Mouse (Mus musculus): ENCODE measurements at regions not wholly inside any gene's neighbourhood (a gene's known extent, or its start where the extent isn't known, plus 50 kb on each side); places are given as distances from the start of the nearest gene placed in this dataset.

DNA sequence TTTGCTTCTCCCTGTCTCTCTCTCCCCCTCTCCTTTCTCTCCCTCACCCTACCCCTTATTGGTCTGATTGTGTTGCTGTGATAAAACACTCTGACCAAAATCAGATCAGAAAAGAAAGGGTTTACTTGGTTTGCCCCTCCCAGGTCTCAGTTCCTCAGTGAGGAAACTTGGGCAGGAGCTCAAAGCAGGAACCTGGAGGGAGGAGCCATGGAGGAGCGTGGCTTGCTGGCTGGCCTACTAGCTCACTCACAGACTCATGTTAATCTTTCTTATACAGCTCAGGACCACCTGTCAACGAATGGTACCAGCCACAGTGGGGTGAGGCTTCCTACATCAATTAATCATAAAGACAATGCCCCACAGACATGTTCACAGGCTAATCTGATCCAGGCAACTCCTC lies 339.4 kb downstream of the Fam49a start:
- no peak for TF ChIP-seq GATA1 (IDR thresholded peaks at IDR 0.05; ENCODE audit: low read length)

DNA sequence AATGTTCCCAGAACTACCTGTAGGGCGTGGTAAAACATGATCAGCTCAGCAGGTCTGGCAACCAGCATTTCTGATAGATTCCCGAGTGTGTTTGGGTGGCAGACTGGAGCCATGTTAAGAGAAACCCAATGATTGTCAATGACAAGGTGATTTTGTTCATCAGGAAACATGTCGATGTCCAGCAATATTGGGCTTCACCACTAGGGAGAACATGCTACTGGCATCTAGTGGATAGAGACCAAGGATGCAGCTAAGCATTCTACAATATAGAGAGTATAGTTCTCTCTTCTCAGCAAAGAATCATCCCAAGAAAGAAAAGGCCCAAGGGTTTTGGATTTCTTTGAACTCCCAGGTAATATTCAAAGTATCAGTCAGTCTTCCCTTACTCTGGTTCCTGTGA lies 333.5 kb downstream of the Fam49a start:
- TF ChIP-seq GATA1 (IDR thresholded peaks at IDR 0.05; ENCODE audit: low read length), result no peak

GRCm38 (mm10) chr12:12594567-12594966 lies 332.6 kb downstream of the Fam49a start:
- no peak for TF ChIP-seq GATA1 (IDR thresholded peaks at IDR 0.05; ENCODE audit: low read length)

DNA sequence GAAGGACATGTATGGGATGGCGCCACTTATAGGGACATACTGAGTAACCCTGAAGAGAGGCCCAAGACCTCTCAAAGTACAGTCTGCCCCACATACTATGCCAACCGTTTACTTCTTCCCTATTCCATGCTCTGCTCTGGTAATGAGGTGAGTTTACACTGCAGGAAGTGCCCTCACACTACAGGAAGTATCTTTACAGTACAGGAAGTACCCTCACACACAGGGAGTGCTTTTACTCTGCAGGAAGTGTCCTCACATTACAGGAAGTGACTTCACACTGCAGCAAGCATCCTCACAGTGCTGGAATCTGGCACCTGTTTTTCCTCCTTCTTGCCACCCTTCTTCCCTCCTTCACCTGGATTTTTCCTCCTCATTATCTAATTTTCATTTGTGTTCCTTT lies 331.4 kb downstream of the Fam49a start:
- TF ChIP-seq GATA1 (IDR thresholded peaks at IDR 0.05; ENCODE audit: low read length), result no peak

DNA sequence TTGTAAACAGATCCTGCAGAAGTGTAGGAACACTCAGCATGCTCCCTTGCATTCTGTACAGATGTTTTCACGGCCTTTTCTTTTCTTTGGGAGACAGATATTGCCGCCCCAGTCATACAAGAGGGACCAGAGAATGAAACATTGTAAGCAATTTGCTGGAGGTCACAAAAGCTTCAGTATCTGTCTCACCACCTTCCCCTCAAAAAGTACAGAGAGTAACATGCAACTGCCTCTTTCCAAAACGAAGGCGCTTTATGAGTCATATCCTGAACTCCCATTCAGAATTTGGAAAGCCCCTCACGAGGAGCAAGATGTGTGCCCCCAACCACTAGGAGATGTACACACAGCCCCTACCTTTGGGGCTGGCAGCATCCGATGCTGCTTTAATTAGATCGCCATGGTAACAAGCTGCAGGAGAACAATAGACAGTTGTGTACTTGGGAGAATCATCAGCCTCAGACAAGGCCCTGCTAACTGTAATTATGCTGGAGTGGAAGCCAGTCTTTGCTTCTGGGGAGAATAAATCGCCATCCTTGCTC lies 328.9 kb downstream of the Fam49a start:
- no peak for TF ChIP-seq GATA1 (IDR thresholded peaks at IDR 0.05; ENCODE audit: low read length)

GRCm38 (mm10) chr12:12588771-12589370 lies 326.9 kb downstream of the Fam49a start:
- TF ChIP-seq GATA1 (IDR thresholded peaks at IDR 0.05; ENCODE audit: low read length), result no peak

DNA sequence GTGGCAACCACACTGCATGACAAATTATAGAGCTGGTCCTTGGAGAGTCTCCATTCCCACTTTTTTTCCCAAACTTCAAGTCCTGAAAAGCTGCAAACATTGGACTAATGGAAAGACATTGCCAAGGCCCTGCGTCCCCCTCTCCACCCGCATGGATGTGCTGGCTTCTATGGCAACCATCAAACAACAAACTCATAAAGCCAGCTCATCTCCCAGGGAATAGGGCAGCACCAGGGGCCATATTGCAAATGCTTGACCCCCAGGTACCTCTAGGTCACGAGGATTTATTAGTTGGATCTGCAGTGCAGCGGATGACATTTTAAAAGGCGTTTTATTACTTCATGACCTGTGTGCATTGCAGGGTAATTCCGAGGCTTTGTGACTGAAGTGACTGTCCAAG lies 324.5 kb downstream of the Fam49a start:
- no peak for TF ChIP-seq GATA1 (IDR thresholded peaks at IDR 0.05; ENCODE audit: low read length)

DNA sequence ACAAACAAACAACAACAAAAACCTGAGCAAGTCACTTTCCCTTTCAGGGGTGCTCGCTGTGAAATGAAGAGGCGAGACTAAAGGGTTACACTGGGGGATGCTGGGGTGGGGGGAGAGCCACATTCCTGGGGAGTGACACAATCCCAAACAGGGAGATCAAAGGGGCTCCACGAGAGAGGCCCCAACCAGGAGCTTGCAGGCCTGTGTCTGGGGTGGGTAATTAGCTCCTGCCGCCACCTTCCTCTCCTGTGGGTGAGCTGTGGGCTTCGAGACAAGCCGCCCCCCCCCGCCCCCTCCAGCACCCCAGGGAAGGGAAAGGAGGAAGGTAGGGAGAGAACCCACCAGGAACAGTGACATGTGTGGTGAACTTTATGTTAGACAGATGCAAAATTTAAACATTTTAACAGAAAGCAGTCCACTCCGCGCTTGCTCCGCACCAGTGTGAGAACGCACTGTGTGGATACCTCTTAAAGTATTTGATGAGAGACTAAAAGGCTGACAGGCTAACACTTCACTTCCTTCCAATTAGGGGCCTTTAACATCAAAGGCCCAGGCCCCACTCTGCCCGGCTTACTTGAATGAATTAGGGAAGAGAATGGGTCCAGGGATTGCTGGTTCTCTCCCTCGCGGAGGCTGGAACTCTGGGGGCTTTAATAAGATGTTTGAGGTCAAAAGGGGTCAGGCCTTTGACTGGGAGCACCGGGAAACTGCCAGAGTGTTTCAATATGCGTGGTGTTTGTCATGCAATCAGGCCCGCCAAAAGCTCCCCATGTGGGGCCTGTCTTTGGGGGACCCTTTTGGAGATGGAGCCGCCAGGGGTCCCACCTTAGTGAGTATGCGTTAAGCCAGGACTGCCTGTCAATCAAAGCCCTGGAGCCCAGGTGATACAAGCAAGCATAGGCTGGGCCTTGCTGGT lies 319.6 kb downstream of the Fam49a start:
- no peak for TF ChIP-seq GATA1 (IDR thresholded peaks at IDR 0.05; ENCODE audit: low read length)

- TF ChIP-seq GATA1 (IDR thresholded peaks at IDR 0.05; ENCODE audit: low read length), result no peak
Observed at GRCm38 (mm10) chr12:12580763-12581178, 318.8 kb downstream of the Fam49a start.

- TF ChIP-seq GATA1 (IDR thresholded peaks at IDR 0.05; ENCODE audit: low read length), result no peak
Observed at GRCm38 (mm10) chr12:12578278-12578677, 316.3 kb downstream of the Fam49a start.

GRCm38 (mm10) chr12:12570563-12571251 lies 308.8 kb downstream of the Fam49a start:
- TF ChIP-seq GATA1 (IDR thresholded peaks at IDR 0.05; ENCODE audit: low read length), result peak; percentile 30

- TF ChIP-seq GATA1 (IDR thresholded peaks at IDR 0.05; ENCODE audit: low read length), result no peak
Observed at GRCm38 (mm10) chr12:12567734-12568104, 305.8 kb downstream of the Fam49a start.

- no peak for TF ChIP-seq GATA1 (IDR thresholded peaks at IDR 0.05; ENCODE audit: low read length)
Observed at GRCm38 (mm10) chr12:12567058-12567733, 305.3 kb downstream of the Fam49a start.

DNA sequence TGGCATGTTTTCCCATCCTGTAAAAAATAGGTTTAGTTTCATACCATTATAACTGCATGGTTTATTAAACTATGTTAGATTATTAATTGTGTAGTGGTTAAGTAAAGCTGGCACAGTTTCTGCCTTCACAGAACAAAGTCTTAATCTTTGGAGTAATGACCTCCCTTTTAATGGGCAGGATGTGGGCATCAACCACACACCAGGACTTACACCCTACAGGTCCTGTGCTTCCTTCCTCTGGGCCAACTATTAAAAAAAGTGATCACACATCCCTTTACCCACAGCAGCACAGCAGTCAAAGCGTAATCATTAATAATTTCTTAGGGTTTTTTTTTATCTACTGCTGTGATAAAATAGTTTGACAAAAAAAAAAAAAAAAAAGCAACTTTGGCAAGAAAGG lies 300.3 kb downstream of the Fam49a start:
- no peak for TF ChIP-seq GATA1 (IDR thresholded peaks at IDR 0.05; ENCODE audit: low read length)

- TF ChIP-seq GATA1 (IDR thresholded peaks at IDR 0.05; ENCODE audit: low read length), result no peak
Observed at GRCm38 (mm10) chr12:12551818-12552217, 289.9 kb downstream of the Fam49a start.
